Mouse (Mus musculus) limb, embryonic 15.5 days (tissue): ENCODE data around the gene Rcn3. TPM values are rescaled to one million over a fixed set of nuclear protein-coding genes. Genes with fewer than 3 reads are reported as not detected.

Experiments
- ATAC-seq: fragments of 200-750 bp; cut with Nextera tagmentation; 2 replicates; pipeline ENCODE4 v1.8.0; 2017; ENCODE audit warnings: low read depth, moderate TSS enrichment; ENCODE audit not compliant: insufficient number of reproducible peaks, low FRiP score, low TSS enrichment
- H3K27ac ChIP-seq: fragments of 300-500 bp; sonication (generic); 2 replicates; pipeline ENCODE4 v1.5.1; 2015; ENCODE audit warnings: moderate library complexity, mild to moderate bottlenecking, inconsistent platforms
- H3K27me3 ChIP-seq: fragments of 300-500 bp; sonication (generic); 2 replicates; pipeline ENCODE4 v1.6.1; 2015; ENCODE audit warnings: inconsistent platforms
- H3K36me3 ChIP-seq: fragments of 300-500 bp; sonication (generic); 2 replicates; pipeline ENCODE4 v1.6.1; 2015; ENCODE audit warnings: inconsistent platforms
- H3K4me1 ChIP-seq: fragments of 300-500 bp; sonication (generic); 2 replicates; pipeline ENCODE4 v1.6.1; 2015; ENCODE audit warnings: inconsistent platforms
- H3K4me2 ChIP-seq: fragments of 300-500 bp; sonication (generic); 2 replicates; pipeline ENCODE4 v1.6.1; 2015; ENCODE audit warnings: mild to moderate bottlenecking, inconsistent platforms
- H3K4me3 ChIP-seq: fragments of 300-500 bp; sonication (generic); 2 replicates; pipeline ENCODE4 v1.5.1; 2015; ENCODE audit warnings: mild to moderate bottlenecking, inconsistent platforms
- H3K9ac ChIP-seq: fragments of 300-500 bp; sonication (generic); 2 replicates; pipeline ENCODE4 v1.6.1; 2015; ENCODE audit warnings: inconsistent platforms
- H3K9me3 ChIP-seq: fragments of 300-500 bp; sonication (generic); 2 replicates; pipeline ENCODE4 v1.6.1; 2016; ENCODE audit warnings: inconsistent platforms
- WGBS: fragments of 180-500 bp; shearing (Covaris S2); methylation state at CpG from one replicate; pipeline ENCODE4 v1.1.7; 2015; 5-methylcytosine and 5-hydroxymethylcytosine counted together
- polyA plus RNA-seq: library from polyadenylated mRNA; unstranded; fragments of >200 nt; fragmentation: Nextera tagmentation; extraction: Ambion mirVana; gene quantifications from 2 replicates; pipeline ENCODE4 v1.2.1, GENCODE M21; 2015

The Rcn3 gene
- polyA plus RNA-seq, 1 experiment from 2014 or later, result 653 TPM

DNA sequence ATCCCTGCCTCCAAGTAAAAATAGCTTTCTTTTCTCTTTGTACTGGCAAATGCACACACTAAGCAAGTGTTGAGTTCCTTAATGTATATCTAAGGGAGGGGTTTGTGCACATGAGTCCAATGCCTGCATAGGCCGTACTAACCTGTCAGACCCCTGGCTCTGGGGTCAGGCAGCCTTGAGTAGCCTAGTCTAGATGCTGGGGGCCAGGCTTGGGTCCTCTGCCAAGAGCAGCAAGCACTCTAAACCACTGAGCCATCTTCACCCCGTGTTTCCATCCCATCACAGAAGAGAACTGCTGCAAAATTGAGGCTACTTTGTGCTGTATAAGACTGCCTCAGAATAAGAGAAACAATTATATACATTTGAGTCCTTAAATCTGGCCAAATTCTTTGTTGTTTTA lies 14.2 kb downstream of the Rcn3 start:
- H3K4me1 ChIP-seq, result peaks cover 18% of the 10 kb centered on the region
- no peak for ATAC-seq
- WGBS, result 90% methylated on average over 2 of the region's 2 CpGs
- H3K36me3 ChIP-seq, result peaks cover 57% of the 10 kb centered on the region
- H3K4me2 ChIP-seq, result no peak overlapping the region
- no peak overlapping the region for H3K27ac ChIP-seq
- no peaks in the 10 kb centered on the region for H3K27me3 ChIP-seq
- no peak overlapping the region for H3K9ac ChIP-seq
- H3K9me3 ChIP-seq, result no peaks in the 10 kb centered on the region
- H3K4me3 ChIP-seq, result no peak overlapping the region

DNA sequence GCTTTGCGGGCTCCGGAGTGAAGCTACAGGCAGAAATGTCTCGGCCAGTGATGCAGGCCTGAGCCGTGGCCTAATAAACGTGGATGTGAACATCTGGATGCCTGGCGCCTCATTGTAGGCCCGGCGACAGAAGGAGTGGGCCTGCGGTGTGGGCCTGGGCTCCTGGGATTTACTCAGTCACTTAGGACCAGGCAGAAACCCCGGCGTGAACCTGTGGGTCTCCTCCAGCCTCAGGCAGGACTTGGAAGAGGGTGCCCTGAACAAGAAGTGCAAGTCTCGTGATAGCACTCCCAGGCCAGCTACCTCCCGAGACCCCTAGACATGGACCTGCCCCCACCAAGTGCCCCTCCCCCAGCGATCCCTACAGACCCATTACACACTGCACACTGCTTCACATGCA lies 14.7 kb downstream of the Rcn3 start:
- H3K4me2 ChIP-seq, result no peak overlapping the region
- no peak for ATAC-seq
- H3K9ac ChIP-seq, result no peak overlapping the region
- no peaks in the 10 kb centered on the region for H3K9me3 ChIP-seq
- peaks cover 52% of the 10 kb centered on the region for H3K36me3 ChIP-seq
- 69% methylated on average over 14 of the region's 14 CpGs for WGBS
- H3K4me3 ChIP-seq, result no peak overlapping the region
- H3K4me1 ChIP-seq, result peaks cover 13% of the 10 kb centered on the region
- no peaks in the 10 kb centered on the region for H3K27me3 ChIP-seq
- H3K27ac ChIP-seq, result no peak overlapping the region

DNA sequence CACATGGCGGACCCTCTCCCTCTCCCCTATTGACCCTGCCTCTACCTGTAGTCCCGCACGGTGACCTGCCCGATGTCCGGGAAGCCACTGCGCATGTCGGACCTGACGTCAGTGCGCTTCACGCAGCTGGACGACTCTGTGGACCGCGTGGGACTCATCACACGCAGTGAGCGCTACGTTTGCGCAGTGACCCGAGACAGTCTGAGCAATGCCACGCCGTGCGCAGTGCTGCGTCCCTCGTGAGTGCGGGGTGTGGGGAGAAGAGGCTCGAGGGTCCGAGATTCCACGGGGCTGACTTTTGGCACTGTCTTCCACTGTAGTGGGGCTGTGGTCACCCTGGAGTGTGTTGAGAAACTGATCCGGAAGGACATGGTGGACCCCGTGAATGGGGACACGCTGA lies 15.5 kb downstream of the Rcn3 start:
- Histone ChIP-seq H3K4me3 (no peak overlapping the region), H3K9me3 (no peaks in the 10 kb centered on the region), H3K9ac (no peak overlapping the region), H3K4me1 (peaks cover 11% of the 10 kb centered on the region), H3K36me3 (peaks cover 50% of the 10 kb centered on the region), H3K27ac (no peak overlapping the region), H3K27me3 (no peaks in the 10 kb centered on the region), H3K4me2 (no peak overlapping the region)
- no peak for ATAC-seq
- WGBS, result 86% methylated on average over 30 of the region's 30 CpGs

DNA sequence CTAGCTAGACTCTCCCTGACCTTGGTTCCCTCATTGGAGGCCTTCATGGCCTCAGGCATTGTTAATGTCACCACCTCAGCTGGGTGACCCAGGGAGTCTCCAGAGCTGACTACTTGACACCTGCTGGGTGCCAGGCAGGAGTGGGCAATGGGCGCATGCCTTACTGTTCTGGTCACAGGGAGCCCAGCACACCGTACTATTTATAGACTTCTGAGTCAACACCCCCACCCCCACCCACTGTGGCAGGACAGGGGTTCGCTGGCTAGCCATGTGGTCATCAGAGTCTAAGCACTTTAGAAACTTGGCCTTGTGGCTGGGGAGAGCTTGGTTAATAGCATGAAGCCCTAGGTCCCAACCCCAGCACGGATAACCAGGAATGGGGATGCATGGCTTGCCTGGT lies 16.6 kb downstream of the Rcn3 start:
- WGBS, result 78% methylated on average over 4 of the region's 4 CpGs
- Histone ChIP-seq H3K4me1 (peaks cover 3% of the 10 kb centered on the region; the same call in 1 of the 2 replicates), H3K4me2 (no peak overlapping the region), H3K9me3 (no peaks in the 10 kb centered on the region), H3K36me3 (peaks cover 47% of the 10 kb centered on the region), H3K4me3 (no peak overlapping the region), H3K27me3 (no peaks in the 10 kb centered on the region), H3K27ac (no peak overlapping the region), H3K9ac (no peak overlapping the region)
- no peak for ATAC-seq

DNA sequence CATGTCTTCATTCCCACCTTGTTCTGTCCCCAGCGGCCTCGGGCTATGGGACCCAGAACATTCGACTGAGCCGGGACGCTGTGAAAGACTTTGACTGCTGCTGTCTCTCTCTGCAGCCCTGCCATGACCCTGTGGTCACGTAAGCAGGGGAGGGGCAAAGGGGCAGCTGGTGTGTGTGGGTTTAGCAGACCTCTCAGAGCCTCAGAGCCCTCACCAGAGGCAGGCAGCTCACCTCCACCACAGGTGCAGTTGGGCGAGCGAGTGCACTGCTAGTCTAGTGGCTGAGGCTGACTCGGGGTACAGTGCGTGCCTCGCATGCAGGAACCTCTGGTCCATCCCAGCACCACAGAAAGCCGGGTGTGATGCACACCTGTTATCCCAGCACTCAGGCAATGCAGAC lies 18.1 kb downstream of the Rcn3 start:
- peaks cover 47% of the 10 kb centered on the region for H3K36me3 ChIP-seq

DNA sequence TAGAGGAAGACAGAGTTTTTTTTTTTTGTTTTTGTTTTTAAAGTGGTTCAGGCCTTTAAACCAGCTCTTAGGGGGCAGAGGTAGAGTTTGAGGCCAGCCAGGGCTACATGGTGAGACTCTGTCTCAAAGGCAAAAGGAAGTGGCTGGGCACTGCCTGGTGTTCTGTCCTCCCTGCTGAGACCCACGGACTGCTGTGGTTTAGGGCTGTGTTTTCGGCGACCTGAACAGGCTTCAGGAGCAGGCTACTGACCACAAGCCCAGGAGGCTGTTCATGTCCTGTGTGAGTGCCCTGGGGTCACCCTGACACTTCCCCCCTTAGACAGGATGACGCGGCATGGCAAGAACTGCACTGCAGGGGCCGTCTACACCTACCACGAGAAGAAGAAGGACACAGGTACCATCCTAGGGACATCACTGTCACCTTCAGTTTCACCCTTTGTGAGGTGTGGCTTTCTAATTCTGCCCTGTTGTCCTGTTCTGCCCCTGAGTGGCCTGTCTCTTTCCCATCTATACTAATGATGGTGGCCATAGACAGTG lies 18.8 kb downstream of the Rcn3 start:
- H3K27ac ChIP-seq, result no peak overlapping the region
- ATAC-seq, result no peak
- no peak overlapping the region for H3K4me2 ChIP-seq
- 84% methylated on average over 7 of the region's 7 CpGs for WGBS
- no peaks in the 10 kb centered on the region for H3K9me3 ChIP-seq
- no peaks in the 10 kb centered on the region for H3K4me1 ChIP-seq
- no peaks in the 10 kb centered on the region for H3K27me3 ChIP-seq
- H3K9ac ChIP-seq, result no peak overlapping the region
- H3K36me3 ChIP-seq, result peaks cover 47% of the 10 kb centered on the region
- H3K4me3 ChIP-seq, result no peak overlapping the region

More for the DNA sequence above, 18.1 kb downstream of the Rcn3 start:
- no peak overlapping the region for H3K27ac ChIP-seq
- no peaks in the 10 kb centered on the region for H3K4me1 ChIP-seq
- no peak overlapping the region for H3K4me3 ChIP-seq
- H3K9me3 ChIP-seq, result no peaks in the 10 kb centered on the region
- WGBS, result 86% methylated on average over 12 of the region's 12 CpGs
- no peak for ATAC-seq
- H3K27me3 ChIP-seq, result no peaks in the 10 kb centered on the region
- H3K4me2 ChIP-seq, result no peak overlapping the region
- H3K9ac ChIP-seq, result no peak overlapping the region

DNA sequence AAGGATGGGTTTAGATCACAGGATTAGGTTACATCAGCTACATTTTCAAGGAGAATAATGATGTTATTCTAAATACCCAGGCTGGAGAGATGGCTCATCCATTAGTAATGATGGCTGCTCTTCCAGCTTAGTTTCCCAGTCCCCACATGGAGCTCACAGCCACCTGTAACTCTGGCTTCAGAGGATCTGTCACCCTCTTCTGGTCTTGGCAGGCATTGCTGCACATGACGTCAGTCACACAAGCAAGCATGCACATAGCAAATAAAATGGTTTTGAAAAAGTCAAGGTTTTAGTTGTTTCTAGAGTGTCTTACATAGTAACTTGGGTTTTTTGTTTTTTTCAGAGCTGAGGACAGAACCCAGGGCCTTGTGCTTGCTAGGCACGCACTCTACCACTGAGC lies 19.8 kb downstream of the Rcn3 start:
- H3K27me3 ChIP-seq, result no peaks in the 10 kb centered on the region
- H3K36me3 ChIP-seq, result peaks cover 40% of the 10 kb centered on the region
- no peaks in the 10 kb centered on the region for H3K9me3 ChIP-seq
- H3K27ac ChIP-seq, result no peak overlapping the region
- 79% methylated on average over 2 of the region's 2 CpGs for WGBS
- H3K9ac ChIP-seq, result no peak overlapping the region
- no peak overlapping the region for H3K4me2 ChIP-seq
- H3K4me3 ChIP-seq, result no peak overlapping the region
- no peaks in the 10 kb centered on the region for H3K4me1 ChIP-seq
- ATAC-seq, result no peak

DNA sequence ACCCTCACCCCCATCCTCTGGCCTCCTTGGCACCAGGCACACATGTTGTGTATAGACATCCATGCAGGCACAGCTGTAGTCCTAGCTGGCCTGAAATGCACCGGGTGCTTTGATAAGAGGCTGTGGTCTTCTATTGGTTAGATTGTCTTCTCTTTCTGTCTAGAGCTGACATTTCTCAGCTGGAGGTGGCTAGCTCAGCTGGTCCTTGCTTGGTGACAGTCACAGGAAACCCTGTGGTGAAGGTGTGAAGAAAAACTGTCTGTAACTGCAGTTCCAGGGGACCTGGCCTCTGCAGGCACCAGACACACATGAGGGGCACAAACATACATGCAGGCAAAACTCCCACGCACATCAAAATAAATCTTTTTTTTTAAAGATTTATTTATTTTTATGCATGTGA lies 22.4 kb downstream of the Rcn3 start:
- Histone ChIP-seq H3K27me3 (no peaks in the 10 kb centered on the region), H3K4me3 (no peak overlapping the region), H3K36me3 (peaks cover 14% of the 10 kb centered on the region), H3K9ac (no peak overlapping the region), H3K4me1 (no peaks in the 10 kb centered on the region), H3K27ac (no peak overlapping the region), H3K9me3 (no peaks in the 10 kb centered on the region), H3K4me2 (no peak overlapping the region)
- no peak for ATAC-seq
- WGBS, result 88% methylated on average over 2 of the region's 2 CpGs

DNA sequence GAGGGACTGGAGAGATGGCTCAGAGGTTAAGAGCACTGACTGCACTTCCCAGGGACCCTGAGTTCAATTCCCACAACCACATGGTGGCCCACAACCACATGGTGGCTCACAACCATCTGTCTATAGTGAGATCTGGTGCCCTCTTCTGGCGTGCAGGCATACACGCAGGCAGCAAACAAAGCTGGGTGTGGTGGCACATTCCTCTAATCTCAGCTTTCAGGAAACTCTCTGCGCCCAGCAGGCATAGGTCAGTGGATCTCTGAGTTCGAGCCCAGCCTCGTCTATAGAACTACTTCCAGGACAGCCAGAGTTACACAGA lies 24.1 kb downstream of the Rcn3 start:
- Histone ChIP-seq H3K27me3 (no peaks in the 10 kb centered on the region), H3K4me3 (no peak overlapping the region), H3K9ac (no peak overlapping the region), H3K9me3 (no peaks in the 10 kb centered on the region), H3K4me1 (peaks cover 6% of the 10 kb centered on the region), H3K36me3 (no peaks in the 10 kb centered on the region), H3K4me2 (no peak overlapping the region), H3K27ac (no peak overlapping the region)
- ATAC-seq, result no peak
- WGBS, result 26% methylated on average over 5 of the region's 5 CpGs

DNA sequence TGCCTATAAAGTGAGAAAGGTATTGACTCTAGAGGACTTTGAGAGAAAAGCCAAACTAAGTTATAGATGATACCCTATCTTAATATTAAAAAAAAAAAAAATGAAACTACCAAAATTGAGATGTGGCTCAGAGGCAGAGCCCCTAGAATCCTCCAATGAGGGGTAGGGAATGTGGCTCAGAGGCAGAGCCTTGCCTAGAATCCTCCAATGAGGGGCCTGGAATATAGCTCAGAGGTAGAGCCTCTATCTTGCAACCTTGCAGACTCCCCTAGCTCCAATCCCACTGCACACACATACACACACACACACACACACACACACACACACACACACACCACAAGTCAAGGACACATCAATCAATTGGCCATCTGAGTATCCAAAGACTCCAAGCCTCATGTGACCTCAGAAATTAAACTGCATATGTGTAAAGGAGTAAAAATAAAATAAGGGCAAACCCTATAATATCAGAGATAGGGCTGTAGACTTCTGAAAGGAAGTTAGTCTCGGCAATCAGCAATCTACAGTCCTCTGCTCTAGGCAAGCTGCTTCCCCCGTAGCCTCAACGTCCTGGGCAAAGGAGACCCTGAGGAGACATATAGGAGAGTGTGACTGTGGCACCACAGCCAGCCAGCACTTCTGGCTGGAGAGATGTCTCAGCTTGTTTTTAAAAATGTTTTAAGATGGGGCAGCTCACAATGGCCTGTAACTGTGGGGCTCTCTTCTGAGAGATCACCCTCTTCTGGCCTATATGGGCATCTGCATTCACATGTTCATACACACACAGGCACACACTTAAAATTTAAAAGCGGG lies 24.6 kb downstream of the Rcn3 start:
- H3K9ac ChIP-seq, result no peak overlapping the region
- no peak overlapping the region for H3K4me2 ChIP-seq
- H3K27me3 ChIP-seq, result no peaks in the 10 kb centered on the region
- WGBS, result 82% methylated on average over 4 of the region's 4 CpGs
- no peak overlapping the region for H3K27ac ChIP-seq
- no peaks in the 10 kb centered on the region for H3K36me3 ChIP-seq
- no peak for ATAC-seq
- peaks cover 6% of the 10 kb centered on the region for H3K4me1 ChIP-seq
- H3K4me3 ChIP-seq, result no peak overlapping the region
- no peaks in the 10 kb centered on the region for H3K9me3 ChIP-seq

DNA sequence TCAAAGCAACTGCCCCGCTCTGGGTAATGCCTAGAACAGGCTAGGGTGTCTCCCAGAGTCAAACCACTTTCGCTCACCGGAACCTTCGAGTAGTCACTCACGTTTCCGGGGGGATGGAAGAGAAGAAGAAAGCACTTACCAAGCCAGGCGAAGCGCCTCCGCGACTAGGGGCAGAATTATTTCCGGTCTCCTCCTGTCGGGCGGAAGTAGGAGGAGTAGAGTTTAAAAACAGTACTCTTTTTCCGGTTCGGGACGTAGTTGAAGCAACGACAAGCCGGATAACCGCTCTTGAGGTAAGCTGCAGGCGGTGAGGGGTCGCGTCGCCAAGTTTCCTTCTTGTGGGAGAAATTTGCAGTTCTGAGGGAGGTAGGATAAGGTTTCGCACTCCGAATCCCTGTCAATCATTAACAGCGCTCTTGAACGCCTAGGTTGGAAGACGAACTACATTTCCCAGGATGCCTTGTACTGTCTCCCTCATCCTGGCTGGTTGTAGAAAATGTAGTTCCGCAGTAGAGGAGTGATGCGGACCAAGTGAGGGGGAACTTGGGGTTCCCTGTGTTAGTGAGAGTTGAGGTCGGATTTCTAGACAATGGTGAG lies 29.7 kb downstream of the Rcn3 start, which contains the start of the genes Nosip and Prrg2:
Gene Nosip (plus strand): TSS at position 191 of the 597 bp plus-strand sequence.
Gene Prrg2 (minus strand): TSS at position 439 of the 597 bp plus-strand sequence.
- under 1% methylated on average over 31 of the region's 31 CpGs for WGBS
- peak; percentile 86 for ATAC-seq

DNA sequence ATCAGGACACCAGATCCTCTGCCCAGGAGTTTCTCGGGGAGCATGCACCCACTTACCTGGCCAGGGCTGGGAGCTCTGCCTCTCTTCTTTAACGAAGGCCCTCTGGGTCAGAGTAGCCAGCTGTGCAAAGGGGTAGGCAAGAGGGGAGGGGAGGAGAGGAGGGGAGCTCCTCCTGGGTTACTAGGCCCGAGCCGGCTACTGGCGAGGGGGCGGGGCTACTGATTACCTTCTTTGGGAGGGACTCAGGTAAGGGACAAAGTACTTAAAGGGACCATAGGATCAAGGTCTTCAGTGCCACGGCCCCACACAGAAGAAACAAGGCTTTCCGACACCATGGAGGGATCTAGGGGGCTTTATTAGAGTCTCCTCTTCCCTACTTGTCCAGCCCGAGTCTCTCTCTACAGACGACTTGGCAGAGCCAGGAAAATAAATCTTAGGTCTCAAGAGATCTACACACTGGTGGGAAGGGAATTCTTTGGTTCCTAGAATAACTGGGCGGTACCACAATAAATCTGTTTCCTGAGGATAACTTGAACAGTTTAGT lies 30.4 kb downstream of the Rcn3 start:
- peak overlapping the region; percentile 96 for H3K27ac ChIP-seq
- H3K4me3 ChIP-seq, result peak overlapping the region; percentile 72
- peaks cover 13% of the 10 kb centered on the region; the same call in 1 of the 2 replicates for H3K36me3 ChIP-seq
- H3K4me2 ChIP-seq, result peak overlapping the region; percentile 55
- no peaks in the 10 kb centered on the region for H3K9me3 ChIP-seq
- no peak for ATAC-seq
- peak overlapping the region; percentile 27 for H3K9ac ChIP-seq
- H3K27me3 ChIP-seq, result no peaks in the 10 kb centered on the region
- WGBS, result 11% methylated on average over 11 of the region's 11 CpGs
- peaks cover 21% of the 10 kb centered on the region for H3K4me1 ChIP-seq

More for the DNA sequence above, 29.7 kb downstream of the Rcn3 start, which contains the start of the genes Nosip and Prrg2:
- H3K9ac ChIP-seq, result peak within 1 kb of the TSS; percentile 44
- H3K4me1 ChIP-seq, result peaks cover 21% of the 10 kb centered on the region
- no peaks in the 10 kb centered on the region for H3K9me3 ChIP-seq
- no peaks in the 10 kb centered on the region for H3K27me3 ChIP-seq
- peaks cover 13% of the 10 kb centered on the region; the same call in 1 of the 2 replicates for H3K36me3 ChIP-seq
- H3K4me3 ChIP-seq, result peak within 1 kb of the TSS; percentile 72
- H3K4me2 ChIP-seq, result peak within 1 kb of the TSS; percentile 55
- H3K27ac ChIP-seq, result peak within 1 kb of the TSS; percentile 96
